In the genomic region with DNA sequence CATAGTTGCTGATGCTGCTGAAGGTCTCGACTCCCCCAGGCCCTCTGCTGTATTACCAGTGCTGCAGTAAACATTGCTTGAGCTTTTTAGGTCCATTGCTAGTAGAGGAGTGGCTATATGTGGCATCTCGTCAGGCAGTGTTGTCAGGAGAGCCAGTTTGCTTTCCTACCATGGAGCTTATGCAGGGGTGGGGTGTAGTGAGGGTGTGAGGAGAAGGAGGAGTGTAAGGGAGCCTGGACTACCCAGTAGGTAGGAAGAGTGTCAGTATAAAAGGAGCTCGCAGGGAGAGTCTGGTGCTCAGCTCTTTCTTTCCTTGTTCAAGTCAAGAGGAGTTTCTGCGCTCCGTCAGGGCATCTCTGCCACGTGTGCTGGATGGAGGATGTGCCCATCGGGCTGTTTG, we compare ENCODE assay signal across 25 mouse cellular contexts.
"Had no signal": no experiment of that assay in that cellular context is flagged by ENCODE, and none has a peak within 500 bp of the region (broad histone marks: within the 10 kb centered on the region; RNA-seq: fewer than 3 reads in every experiment).

No protein-coding gene starts in this region.

- H3K4me3 ChIP-seq: heart, adult 2 months; heart, embryonic 13.5 days; heart, embryonic 15.5 days; hindbrain, embryonic 13.5 days; hindbrain, embryonic 15.5 days; kidney, embryonic 15.5 days; limb, embryonic 13.5 days; limb, embryonic 15.5 days; liver, embryonic 12.5 days had no signal

- ATAC-seq: hindbrain, postnatal 0 days; intestine, embryonic 16.5 days; liver, embryonic 12.5 days had no signal

- H3K27ac ChIP-seq: heart, adult 2 months; heart, embryonic 13.5 days; heart, embryonic 15.5 days; hindbrain, embryonic 13.5 days; hindbrain, embryonic 15.5 days; hindbrain, postnatal 0 days; kidney, embryonic 15.5 days; kidney, postnatal 0 days; limb, embryonic 13.5 days; limb, embryonic 15.5 days; liver, embryonic 12.5 days; liver, embryonic 14.5 days had no signal

- DNase-seq: gastrocnemius, postnatal 14 days; gastrocnemius, postnatal 36 days; heart, adult 11 months; heart, adult 2 months; heart, postnatal 14 days; heart, postnatal 36 days; kidney, adult 11 months; kidney, adult 2 months; kidney, postnatal 14 days; kidney, postnatal 36 days; layer of hippocampus, adult 9-11 months; layer of hippocampus, postnatal 36 days; left cerebral cortex, postnatal 4 days had no signal
